Mouse (Mus musculus): ENCODE results near the gene Nubp2.

- peak; percentile 82 for TF ChIP-seq POLR2A (IDR thresholded peaks at IDR 0.05; ENCODE audit: insufficient read depth, low read depth, low read length)
- no peak for TF ChIP-seq CTCF (IDR thresholded peaks at IDR 0.05)
- peak; percentile 72; the same call in 1 of the 2 replicates for TF ChIP-seq EP300 (IDR thresholded peaks at IDR 0.05; ENCODE audit: insufficient read depth, low read depth, low read length)
Observed at GRCm38 (mm10) chr17:24894995-24895547, 8.9 kb upstream of the Nubp2 start, which contains the start of the genes Eme2 and Mrps34.

Data from heart, adult 2 months (tissue).